Mouse (Mus musculus) brain, adult 2 months (tissue): ENCODE results near the gene Nfat5.

Source experiments
- DNase-seq: peaks from one replicate; pipeline ENCODE4 v3.0.0; 2011; ENCODE audit warnings: low read depth, low spot score

Nfat5 gene

GRCm38 (mm10) chr8:107292928-107293601, at the start of gene Nfat5:
TSS of gene Nfat5 (plus strand) at chr8:107293470.
- peak; percentile 95 for DNase-seq

- peak; percentile 63 for DNase-seq
Measured at GRCm38 (mm10) chr8:107244218-107244617, 49.1 kb upstream of the Nfat5 start.

GRCm38 (mm10) chr8:107248456-107248855, 44.8 kb upstream of the Nfat5 start:
- no peak for DNase-seq

GRCm38 (mm10) chr8:107251481-107252104, 41.7 kb upstream of the Nfat5 start:
- no peak for DNase-seq

- DNase-seq: no peak
Measured at GRCm38 (mm10) chr8:107253121-107253520, 40.1 kb upstream of the Nfat5 start.

GRCm38 (mm10) chr8:107254403-107254802, 38.9 kb upstream of the Nfat5 start:
- DNase-seq: peak; percentile 32

- DNase-seq: peak; percentile 56
Measured at GRCm38 (mm10) chr8:107254951-107255457, 38.3 kb upstream of the Nfat5 start.

GRCm38 (mm10) chr8:107257223-107257622, 36.0 kb upstream of the Nfat5 start:
- peak; percentile 83 for DNase-seq

- peak; percentile 60 for DNase-seq
Measured at GRCm38 (mm10) chr8:107260120-107260519, 33.1 kb upstream of the Nfat5 start.

- DNase-seq: no peak
Measured at GRCm38 (mm10) chr8:107261172-107261571, 32.1 kb upstream of the Nfat5 start.

- no peak for DNase-seq
Measured at GRCm38 (mm10) chr8:107262046-107262705, 31.1 kb upstream of the Nfat5 start.

- DNase-seq: peak; percentile 3
Measured at GRCm38 (mm10) chr8:107265811-107266210, 27.5 kb upstream of the Nfat5 start.

GRCm38 (mm10) chr8:107268501-107268900, 24.8 kb upstream of the Nfat5 start:
- no peak for DNase-seq

GRCm38 (mm10) chr8:107269191-107269590, 24.1 kb upstream of the Nfat5 start:
- no peak for DNase-seq

GRCm38 (mm10) chr8:107269617-107270139, 23.6 kb upstream of the Nfat5 start:
- no peak for DNase-seq

GRCm38 (mm10) chr8:107270287-107270686, 23.0 kb upstream of the Nfat5 start:
- no peak for DNase-seq

- no peak for DNase-seq
Measured at GRCm38 (mm10) chr8:107270751-107271150, 22.5 kb upstream of the Nfat5 start.

GRCm38 (mm10) chr8:107277323-107277883, 15.9 kb upstream of the Nfat5 start:
- DNase-seq: no peak

GRCm38 (mm10) chr8:107278571-107278970, 14.7 kb upstream of the Nfat5 start:
- DNase-seq: no peak

- DNase-seq: no peak
Measured at GRCm38 (mm10) chr8:107286686-107287085, 6.6 kb upstream of the Nfat5 start.

GRCm38 (mm10) chr8:107287522-107287921, 5.7 kb upstream of the Nfat5 start:
- DNase-seq: no peak

- DNase-seq: no peak
Measured at GRCm38 (mm10) chr8:107291171-107291601, 2.1 kb upstream of the Nfat5 start.
